Mouse (Mus musculus): ENCODE data around the gene Asb15.

The Asb15 gene

DNA sequence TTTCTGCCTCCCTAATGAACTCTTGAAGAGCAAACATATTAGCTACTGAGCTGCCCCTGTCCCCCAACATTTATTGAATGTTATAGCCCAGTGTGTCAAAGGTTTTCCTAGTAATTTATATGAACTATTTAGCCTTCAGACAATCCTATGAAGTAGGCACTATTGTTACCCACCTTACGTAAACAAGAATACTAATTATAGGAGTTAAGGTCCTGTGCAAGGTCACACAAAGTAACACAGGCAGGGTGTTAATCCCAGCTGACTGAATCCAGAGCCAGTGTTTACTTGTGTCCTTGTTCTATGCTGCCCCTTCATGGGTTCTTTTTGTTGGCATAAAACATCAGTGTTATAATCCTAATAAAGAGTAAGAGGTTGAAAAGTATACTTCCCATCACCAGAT, 41.8 kb downstream of the Asb15 start:
- no peak for DNase-seq

DNA sequence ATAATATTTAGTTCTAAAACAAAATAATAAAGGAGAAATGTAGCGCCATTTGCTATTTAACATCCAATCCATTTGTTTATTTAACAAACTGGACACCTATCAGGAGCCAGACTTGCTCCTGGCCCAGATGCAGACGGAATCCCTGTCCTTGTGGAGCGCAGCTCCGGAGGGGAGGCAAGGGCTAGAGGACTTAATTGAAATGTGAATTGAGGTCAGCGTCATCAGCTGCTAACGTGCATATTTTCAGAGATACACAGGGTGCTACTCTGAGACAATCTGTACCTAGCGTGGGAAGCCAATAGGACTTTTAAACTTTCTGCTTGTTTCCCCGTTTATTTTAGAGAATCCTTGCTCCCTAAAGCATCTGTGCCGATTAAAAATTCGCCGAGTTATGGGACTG, 42.3 kb downstream of the Asb15 start:
- no peak for DNase-seq

DNA sequence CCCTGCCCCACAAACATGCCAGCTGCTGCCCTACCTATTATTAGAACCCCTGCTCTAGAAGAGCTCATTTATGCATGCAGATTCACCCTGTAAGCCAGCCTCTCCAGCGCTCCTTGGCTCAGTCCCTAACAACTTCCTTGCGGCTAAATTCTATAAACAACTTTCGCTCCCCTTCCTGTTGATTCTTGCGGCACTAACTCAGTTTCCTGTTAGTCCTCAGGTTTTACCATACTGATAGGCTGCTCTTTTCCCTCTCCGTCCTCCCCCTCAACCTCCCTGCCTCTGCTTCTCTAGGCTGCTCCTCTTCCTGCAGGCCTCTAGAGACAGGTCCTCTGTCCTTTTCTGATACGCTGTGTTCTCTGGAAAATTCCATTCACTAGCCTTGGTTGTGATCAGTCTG, 43.2 kb downstream of the Asb15 start:
- no peak for DNase-seq

DNA sequence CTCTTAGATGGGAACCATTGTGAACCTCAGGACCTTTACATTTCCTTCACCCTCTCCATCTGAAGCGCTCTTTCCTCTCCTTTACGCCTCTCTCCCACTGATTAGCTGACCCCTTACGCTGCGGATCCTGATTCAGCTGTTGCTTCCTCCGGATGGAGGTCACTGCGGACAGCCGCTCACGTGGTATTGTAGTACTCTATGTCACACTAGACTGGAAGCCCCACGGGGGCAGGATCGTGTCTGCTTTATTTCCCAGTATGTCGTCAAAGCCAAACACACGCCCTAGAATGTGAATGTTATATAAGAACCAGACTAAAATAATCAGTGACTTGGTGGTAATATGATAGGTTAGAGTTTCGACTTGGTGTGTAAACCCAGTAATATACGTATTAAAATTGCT, 44.5 kb downstream of the Asb15 start:
- DNase-seq: no peak

- no peak for DNase-seq
Observed at GRCm38 (mm10) chr6:24573319-24573718, 45.4 kb downstream of the Asb15 start.

- no peak for DNase-seq
Observed at GRCm38 (mm10) chr6:24583456-24583855, 55.5 kb downstream of the Asb15 start.

GRCm38 (mm10) chr6:24585431-24586310, 57.7 kb downstream of the Asb15 start:
- DNase-seq: no peak

- no peak for DNase-seq
Observed at GRCm38 (mm10) chr6:24586885-24587284, 58.9 kb downstream of the Asb15 start.

DNA sequence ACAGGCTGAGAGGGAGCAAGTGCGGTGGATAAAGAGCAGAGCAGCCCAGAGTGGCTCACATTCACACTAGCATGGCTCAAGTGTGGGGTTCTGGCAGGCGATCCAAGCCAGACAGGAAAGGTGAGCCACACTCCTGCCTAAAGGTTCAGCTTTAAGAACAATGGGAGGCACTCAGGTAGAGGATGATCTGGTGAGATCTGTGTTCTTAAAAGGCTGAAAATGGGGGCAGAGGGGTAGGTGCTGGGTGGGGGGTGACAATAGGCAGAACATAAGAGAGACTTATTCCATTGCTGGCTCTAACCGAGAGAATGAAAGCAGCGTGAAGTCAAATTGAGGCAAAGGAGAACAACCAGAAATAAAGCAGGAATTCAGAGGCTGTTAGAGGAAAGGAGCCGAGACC, 62.3 kb downstream of the Asb15 start:
- no peak for DNase-seq

DNA sequence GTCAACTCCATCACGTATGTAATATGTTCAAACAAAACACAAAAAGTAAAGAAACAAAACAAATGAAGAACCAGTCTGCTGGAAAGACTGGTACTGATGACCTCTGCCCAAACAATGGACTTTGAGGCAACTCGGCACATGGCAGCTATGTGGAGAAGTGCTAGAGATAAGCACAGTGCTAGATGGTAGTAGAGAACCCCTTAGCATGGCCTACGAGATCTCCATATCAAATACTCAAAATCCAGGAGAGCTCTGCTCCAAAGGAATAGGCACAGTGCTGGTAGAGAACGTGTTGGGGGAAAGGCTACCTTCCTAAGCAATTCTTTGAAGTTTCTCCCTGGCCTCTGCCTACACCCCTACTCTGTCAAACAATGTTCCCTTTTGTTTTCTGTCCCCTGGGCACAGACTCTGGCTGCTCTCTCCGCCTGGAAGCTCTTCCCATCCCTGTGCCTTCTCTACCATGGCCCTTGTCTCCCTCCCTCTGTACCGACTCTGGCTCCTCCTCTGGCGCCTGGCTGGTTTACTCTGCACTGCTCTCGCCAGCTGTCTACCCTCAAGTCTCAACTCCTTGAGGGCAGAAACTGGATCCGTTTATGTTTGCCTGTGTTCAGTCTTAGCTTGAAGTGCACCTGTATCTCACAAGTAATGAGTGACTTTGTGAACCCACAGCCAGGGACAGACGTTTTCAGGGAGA, 63.7 kb downstream of the Asb15 start:
- no peak for DNase-seq

DNA sequence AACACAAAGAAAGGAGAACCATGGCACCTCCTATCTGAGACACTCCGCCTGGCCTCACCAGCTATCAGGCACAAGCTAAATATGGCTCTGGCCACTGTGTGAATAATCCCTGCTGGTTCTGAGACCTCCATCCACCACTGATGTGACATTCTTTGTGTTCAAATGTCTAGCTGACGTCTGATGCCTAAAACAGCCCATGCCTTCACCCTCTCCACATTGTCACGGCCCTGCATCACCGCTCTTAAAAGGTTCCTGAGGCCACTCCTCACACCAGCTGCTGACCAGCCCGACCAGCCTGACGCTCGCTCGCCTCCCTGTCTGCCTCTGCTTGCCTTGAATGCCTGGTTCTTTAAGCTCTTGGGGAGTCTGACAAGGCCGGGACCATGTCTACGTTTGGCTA, 69.6 kb downstream of the Asb15 start, which contains the start of gene Lmod2:
TSS of gene Lmod2 (plus strand) at position 263 of the 400 bp plus-strand sequence.
- DNase-seq: no peak

- DNase-seq: no peak
Observed at GRCm38 (mm10) chr6:24599179-24599578, 71.2 kb downstream of the Asb15 start.

DNA sequence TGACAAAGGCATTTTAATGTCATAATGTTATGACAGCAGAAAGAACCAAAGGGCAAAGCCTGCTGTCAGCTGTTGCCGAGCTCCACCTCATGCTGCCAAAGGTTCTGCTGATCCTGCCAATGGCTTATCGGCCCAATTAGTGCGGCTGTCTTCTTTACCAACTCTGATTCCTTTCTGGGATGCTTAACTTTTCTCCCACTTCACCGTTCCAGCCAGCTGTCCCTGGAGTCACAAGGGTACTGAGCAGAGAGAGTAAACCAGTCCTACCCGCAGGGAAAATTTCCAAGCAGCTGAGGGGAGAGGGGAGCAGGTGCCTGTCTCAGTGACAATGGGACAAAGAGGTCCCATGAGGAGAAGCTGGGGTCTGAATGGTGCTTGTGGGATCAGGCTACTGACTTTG, 71.7 kb downstream of the Asb15 start:
- no peak for DNase-seq

GRCm38 (mm10) chr6:24600134-24600533, 72.2 kb downstream of the Asb15 start:
- DNase-seq: no peak

GRCm38 (mm10) chr6:24600726-24601125, 72.8 kb downstream of the Asb15 start:
- no peak for DNase-seq

- DNase-seq: no peak
Observed at GRCm38 (mm10) chr6:24601668-24602067, 73.7 kb downstream of the Asb15 start.

DNA sequence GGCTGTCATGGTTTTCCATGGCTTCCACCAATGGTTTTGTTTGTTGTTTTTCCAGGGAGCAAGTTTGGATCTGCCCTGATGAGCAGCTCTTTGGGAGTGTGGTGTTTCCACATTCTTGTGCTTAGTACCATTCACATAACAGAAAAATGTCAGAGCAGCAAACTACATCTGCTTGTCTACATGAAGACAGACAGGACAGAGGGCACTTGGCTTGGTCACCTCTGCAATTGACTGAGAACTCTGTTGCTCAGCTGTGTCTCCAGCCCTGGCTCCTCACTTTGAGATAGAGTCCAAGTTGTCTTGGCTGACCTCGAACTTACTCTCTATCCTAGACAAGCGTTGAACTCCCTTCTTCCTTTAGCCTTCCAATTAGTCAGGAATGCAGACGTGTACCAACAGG, 74.4 kb downstream of the Asb15 start:
- no peak for DNase-seq

DNA sequence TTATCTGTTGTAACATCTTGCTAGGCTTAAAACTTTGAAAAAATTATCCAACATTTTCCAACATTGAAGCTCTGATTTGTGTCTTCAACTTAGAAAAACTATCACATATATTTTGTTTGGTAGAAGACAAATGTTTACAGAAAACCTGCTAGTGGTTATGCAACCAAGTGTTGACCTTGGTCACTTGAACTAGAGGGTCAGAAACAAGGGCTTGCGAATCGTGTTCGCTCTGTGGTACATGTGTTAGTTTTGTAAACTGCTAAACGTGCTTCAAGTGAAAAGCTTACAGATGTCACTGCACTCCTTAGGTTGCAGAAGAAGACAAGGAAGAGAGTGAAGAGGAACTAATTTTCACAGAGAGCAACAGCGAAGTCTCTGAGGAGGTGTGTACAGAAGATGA, 75.0 kb downstream of the Asb15 start:
- no peak for DNase-seq

- DNase-seq: no peak
Observed at GRCm38 (mm10) chr6:24604289-24604688, 76.3 kb downstream of the Asb15 start.

DNA sequence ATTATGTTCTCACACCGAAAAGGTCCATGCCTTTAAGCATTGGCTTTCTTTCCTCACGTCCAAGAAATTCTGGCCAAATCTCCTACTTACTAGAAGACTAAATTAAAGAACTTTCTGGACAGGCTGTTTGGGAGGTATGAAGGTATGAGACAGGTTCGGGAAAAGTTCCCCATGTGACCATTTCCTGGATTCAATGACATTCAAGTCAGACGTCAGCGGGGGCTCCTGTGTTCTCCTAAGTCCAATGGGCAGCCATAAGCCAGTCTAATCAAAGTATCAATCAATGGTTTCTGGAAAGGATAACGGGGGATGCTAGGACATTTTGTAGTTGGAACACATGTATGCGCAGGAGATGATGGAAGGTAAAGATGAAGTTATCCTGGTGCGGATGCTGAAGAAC, 77.7 kb downstream of the Asb15 start:
- DNase-seq: no peak

- no peak for DNase-seq
Observed at GRCm38 (mm10) chr6:24606512-24606911, 78.6 kb downstream of the Asb15 start.

DNA sequence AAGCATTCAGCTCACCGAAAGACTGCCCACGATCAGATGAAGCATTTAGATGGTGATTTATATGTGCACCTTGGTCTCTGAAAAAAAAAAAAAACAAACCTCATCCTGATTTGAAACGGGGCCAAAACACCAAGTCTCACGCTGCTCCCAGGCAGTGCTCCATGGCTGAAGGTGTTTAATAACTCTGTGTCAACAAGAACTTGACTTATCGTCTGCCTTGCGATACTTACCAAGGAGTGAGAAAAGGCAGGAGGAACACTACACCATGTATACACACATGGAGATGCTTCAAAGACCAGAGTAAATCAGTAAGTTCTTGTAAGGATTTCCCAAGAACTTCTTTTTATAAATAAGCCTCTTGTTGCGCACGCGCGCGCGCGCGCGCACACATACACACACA, 79.6 kb downstream of the Asb15 start:
- no peak for DNase-seq

- no peak for DNase-seq
Observed at GRCm38 (mm10) chr6:24608129-24608528, 80.2 kb downstream of the Asb15 start.

GRCm38 (mm10) chr6:24608682-24609081, 80.7 kb downstream of the Asb15 start:
- DNase-seq: no peak

Data from right cerebral cortex, postnatal 25 days (tissue).